Mouse (Mus musculus) left cerebral cortex, adult 11 months (tissue): ENCODE results near the gene Sohlh1.
"Not testable (repeated sequence)": the region's sequence is repeated elsewhere in the genome, so short reads cannot be mapped to it uniquely, and the experiment has no call there.

Source experiments
- DNase-seq: peaks from one replicate; pipeline ENCODE4 v3.0.0; 2022; ENCODE audit warnings: low spot score

The Sohlh1 gene

DNA sequence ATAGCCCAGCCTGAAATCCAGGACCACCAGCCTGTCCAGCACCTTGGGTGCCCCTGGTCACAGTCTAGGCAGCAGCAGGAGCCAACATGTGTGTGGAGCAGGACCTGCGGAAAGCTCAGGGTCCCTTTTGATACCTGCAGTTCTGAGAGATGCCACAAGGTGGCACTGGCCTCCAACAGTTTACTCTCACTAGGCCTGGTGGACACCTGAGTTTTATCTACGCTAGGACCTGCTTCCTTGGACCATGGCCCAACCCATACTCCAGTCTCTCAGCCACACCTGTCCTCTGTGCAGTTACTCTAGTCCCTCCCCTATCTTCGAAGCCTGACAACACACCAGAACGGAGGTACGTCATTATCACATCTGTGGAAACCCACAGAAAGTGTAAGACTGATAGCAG is 10.8 kb downstream of the Sohlh1 start:
- peak; percentile 53 for DNase-seq

DNA sequence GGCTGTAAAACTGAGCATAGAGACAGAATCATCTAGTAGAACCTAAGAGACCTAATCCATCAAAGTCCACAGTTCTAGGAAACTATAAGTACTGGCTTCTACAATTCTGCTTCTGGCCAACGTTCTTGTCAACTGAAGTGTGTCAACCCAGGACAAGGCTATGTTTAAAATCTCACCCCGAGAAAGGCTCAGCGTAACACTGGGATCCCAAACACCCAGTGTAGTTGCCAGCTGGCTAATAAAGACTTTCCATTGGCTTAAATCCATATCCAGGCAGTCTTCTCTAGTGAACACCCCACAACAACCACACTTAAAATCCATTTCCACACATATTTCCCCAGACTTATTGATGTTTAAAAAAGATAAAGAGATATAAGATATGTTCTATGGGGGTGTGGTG is 16.3 kb downstream of the Sohlh1 start:
- DNase-seq = no peak

DNA sequence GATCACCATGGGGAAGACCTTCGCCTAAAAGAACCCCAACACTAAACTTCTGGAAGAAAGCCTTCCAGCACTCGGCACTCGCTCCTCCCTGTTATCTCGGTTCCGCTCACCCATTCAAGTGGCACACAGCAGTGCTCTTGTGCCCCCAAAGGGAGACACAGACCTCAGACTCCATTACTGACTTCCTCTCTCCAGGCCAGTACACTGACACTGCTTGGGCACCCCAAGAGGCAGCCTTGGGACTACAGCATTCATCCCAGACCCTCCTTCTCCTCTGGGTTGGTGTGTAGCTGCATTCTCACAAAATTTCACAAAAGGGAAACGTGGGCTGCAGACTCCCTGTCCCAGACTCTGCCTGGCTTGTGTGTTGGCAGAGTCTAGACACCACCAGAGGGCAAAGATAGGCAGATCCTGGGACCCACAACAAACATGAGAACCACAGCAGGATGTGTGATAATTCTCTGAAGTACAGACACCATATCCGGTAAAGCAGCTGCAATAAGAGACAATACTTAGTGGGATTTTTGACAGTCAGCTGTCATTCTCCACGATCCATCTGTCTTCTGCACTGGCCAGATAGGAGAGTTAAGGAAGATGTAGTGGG is 18.6 kb downstream of the Sohlh1 start:
- DNase-seq = no peak

DNA sequence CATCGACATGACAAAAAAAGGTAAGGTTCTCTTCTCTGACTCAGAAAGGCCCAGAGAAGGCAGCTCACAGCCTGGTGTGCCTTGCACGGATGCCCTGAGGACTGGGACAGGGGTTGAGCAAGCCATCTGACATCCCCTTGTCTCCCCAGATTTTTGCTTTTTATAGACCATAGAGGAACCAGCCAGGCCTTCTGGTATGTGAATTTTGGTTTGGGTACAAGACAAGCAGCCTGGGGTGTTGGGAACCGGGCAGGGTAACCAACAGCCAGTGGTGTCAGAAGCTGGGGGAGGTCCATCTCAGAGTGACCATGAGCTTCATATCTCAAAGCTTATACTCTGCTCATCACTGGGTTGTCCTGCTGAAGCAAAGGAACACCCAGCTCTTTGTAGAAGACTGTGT is 22.3 kb downstream of the Sohlh1 start:
- no peak for DNase-seq

DNA sequence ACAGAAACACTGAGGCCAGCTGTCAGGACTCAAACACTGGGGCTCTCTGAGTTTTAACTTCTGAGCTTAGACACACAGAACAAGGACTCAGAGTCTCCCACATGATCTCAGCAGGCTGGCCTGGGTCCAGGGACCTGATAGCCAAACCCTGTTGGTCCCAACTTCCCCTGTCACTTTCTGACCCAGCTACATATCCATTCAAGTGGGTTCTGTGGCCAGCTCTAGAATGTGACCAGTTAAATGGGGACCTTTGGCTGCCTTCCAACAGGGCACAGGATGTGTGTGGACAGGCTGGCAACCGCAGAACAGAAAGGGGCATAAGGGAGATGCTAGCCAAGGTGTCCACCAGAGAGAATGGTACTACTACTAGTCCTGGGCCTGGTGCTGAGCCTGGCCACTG is 24.2 kb downstream of the Sohlh1 start, which contains the start of gene Lcn9:
Gene Lcn9, plus strand, starts transcription at position 348 of the 400 bp plus-strand sequence.
- no peak for DNase-seq

DNA sequence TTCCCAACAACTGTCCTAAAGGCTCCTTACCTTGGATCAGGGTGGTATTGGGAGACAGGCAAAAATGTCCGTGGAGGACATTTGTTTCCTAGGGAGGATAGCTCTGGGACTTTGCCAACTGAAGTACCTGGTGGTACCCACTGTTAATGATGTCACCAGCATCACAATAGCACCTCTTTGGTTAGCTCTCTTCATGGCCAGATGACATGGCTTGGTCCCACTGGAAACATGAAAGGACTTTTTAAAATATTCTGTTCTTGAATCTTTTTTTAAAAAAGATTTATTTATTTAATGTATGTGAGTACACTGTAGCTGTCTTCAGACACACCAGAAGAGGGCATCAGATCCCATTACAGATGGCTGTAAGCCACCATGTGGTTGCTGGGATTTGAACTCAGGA is 31.3 kb downstream of the Sohlh1 start, which contains the start of gene Glt6d1:
Gene Glt6d1, minus strand, starts transcription at position 101 of the 400 bp plus-strand sequence.
- not testable (repeated sequence) for DNase-seq

DNA sequence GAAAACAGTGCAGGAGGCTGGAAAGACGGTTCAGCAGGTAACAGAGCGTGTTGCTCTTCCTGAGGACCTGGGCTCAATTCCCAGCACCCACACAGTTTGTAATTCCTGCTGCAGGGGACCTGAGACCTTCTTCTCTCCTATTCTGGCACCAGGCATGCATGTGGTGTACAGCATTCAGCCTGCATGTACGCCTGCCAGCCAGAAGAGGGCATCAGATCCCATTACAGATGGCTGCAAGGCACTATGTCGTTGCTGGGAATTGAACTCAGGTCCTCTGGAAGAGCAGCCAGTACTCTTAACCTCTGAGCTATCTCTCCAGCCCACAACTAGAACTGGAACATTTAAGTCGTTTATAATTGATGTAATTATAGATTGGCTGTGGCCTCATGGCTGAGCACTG is 33.7 kb downstream of the Sohlh1 start:
- no peak for DNase-seq

DNA sequence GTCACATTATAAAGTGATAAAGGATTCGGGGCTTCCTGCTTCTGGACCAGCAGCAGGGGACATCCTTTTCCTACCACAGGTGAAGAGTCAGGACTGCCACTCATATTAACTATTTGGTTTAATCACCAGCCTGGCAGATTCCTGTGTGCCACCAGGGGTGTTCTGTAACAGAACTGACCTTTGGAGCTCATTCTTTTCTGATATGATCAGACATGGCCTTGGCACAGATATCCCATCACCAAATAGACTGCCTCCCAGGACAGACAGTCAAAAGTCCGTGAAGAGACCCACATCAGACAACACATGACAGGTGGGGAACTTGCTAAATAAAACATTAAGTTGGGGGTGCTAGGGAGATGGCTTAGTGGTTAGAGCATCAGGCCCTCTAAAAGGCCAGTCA is 35.3 kb downstream of the Sohlh1 start:
- no peak for DNase-seq

DNA sequence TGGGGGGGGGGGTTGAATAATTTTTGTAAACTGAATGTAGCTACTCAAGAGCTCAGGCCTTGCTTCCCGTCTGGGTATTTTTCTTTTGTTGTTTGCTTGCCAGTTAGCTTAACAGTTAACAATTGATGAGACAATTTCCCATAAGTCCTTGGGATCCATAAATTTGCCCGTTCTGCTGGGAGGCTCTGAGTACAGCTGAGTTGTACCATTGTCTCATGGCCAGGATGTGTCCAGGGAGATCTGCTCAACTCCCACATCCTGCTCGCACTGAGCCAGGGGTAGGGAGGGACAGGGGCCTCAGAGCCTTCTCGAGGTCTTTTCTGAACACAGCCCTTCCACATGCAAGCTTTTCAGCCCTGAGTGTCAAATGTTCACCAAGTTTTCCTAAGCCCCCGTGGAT is 49.0 kb downstream of the Sohlh1 start:
- DNase-seq = no peak

DNA sequence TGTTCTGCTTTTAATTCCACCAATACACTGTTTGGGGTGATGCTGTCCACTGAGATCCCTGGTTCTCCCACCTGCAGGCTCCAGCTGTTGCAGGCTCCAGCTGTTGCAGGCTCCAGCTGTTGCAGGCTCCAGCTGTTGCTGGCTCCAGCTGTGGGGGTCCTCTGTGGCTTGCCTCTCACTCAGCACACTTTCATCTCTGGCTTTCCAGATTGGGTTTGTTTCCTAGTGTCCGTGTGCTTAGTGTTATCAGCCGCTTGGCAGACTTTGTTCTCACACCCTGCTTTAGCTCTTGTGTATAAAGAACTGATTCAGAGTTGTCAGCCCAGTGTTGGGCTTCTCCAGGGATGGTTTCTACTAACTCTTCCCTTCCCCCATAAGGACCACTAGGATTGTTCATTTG is 49.4 kb downstream of the Sohlh1 start:
- no peak for DNase-seq
